Mouse (Mus musculus) liver, postnatal 0 days (tissue): ENCODE results near the gene Dok4.

ENCODE experiments used
- CTCF ChIP-seq: sonication (generic); IDR thresholded peaks from 2 replicates; pipeline ENCODE4 v1.5.1; 2016; ENCODE audit warnings: antibody characterized with exemption, low read depth
- EP300 ChIP-seq: IDR thresholded peaks from 2 replicates; pipeline ENCODE4 v1.6.1; 2016; ENCODE audit warnings: antibody characterized with exemption, low read depth, mild to moderate bottlenecking

- TF ChIP-seq CTCF (no peak), EP300 (no peak)
Measured at GRCm38 (mm10) chr8:94870474-94871107, 5.5 kb downstream of the Dok4 start.
